Mouse (Mus musculus): ENCODE data around the gene Uckl1.

Uckl1 gene

DNA sequence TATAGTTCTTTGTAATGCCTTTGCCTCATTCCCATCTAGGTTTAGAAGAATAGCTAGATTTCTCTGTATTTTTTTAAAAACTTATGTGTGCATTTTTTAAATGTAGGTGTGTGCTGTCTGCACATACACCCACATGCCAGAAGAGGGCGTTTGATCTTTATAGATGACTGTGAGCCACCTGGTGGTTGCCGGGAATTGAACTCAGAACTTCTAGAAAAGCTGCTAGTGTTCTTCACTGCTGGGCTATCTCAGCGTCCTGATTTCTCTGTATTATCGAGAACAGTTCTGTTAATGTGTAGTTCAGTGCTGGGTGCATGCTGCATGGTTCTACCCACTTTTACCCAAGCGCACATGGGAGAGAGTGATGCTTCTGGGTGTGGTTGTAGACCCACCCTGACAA is 61.9 kb downstream of the Uckl1 start:
- no peak for TF ChIP-seq GATA4 (IDR thresholded peaks at IDR 0.05; ENCODE audit: insufficient replicate concordance, low read length)

DNA sequence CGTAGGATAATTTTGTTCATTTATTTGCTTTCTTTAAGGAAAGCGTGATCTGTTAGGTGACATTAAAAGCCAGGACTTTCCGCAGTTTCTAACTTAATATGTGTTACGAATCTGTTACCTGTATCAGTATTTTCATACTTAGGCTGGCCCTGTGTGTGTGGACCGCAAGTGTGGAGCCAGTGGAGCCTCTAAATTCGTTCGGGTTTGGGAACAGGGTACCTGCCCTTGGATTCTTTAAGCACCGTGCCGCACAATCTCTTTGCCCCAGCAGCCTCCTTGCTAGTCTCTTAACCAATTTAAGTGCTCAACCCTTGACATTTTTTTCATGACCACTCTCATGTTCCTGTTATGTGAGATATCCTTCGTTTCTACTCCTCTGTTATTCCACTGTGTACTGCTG is 63.2 kb downstream of the Uckl1 start:
- TF ChIP-seq GATA4 (IDR thresholded peaks at IDR 0.05; ENCODE audit: insufficient replicate concordance, low read length): no peak

DNA sequence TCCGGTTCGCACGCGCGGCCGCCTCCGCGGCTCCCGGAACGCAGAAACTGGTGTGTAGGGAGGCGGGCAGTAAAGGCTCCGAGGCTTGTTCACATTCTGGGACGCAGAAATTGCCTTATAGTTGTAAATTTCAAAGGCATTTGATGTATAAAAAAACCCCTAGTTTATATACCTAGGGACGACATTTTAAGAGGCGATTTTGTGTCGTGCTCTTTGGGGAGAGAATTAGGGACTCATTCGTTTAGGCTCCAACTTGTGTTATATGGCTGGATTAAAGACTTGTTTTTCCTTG is 63.8 kb downstream of the Uckl1 start:
- TF ChIP-seq GATA4 (IDR thresholded peaks at IDR 0.05; ENCODE audit: insufficient replicate concordance, low read length): no peak

- TF ChIP-seq GATA4 (IDR thresholded peaks at IDR 0.05; ENCODE audit: insufficient replicate concordance, low read length): no peak; the same call in 1 of the 2 replicates
Measured at GRCm38 (mm10) chr2:181520118-181520935, 64.4 kb downstream of the Uckl1 start, which contains the start of gene Dnajc5. TSS of gene Dnajc5 (plus strand) at chr2:181520485.

GRCm38 (mm10) chr2:181519201-181519600 is 65.5 kb downstream of the Uckl1 start:
- TF ChIP-seq GATA4 (IDR thresholded peaks at IDR 0.05; ENCODE audit: insufficient replicate concordance, low read length): no peak

All from liver, adult (tissue).